Mouse (Mus musculus): Measurements from ENCODE around the gene Ilf3.

The Ilf3 gene

GRCm38 (mm10) chr9:21403745-21404144 lies 36.1 kb downstream of the Ilf3 start:
- no peak for DNase-seq (ENCODE audit: low spot score)

- DNase-seq (ENCODE audit: low spot score) = no peak
Measured at GRCm38 (mm10) chr9:21405525-21405924, 37.9 kb downstream of the Ilf3 start.

GRCm38 (mm10) chr9:21407951-21408350 lies 40.3 kb downstream of the Ilf3 start:
- DNase-seq (ENCODE audit: low spot score) = peak; percentile 69

- DNase-seq (ENCODE audit: low spot score) = no peak
Measured at GRCm38 (mm10) chr9:21408624-21409023, 41.0 kb downstream of the Ilf3 start.

- peak; percentile 89 for DNase-seq (ENCODE audit: low spot score)
Measured at GRCm38 (mm10) chr9:21409592-21410317, 42.1 kb downstream of the Ilf3 start.

GRCm38 (mm10) chr9:21411669-21412550 lies 44.2 kb downstream of the Ilf3 start, which contains the start of gene Qtrt1:
Qtrt1 (plus strand) TSS chr9:21411837.
- peak; percentile 82 for DNase-seq (ENCODE audit: low spot score)

DNA sequence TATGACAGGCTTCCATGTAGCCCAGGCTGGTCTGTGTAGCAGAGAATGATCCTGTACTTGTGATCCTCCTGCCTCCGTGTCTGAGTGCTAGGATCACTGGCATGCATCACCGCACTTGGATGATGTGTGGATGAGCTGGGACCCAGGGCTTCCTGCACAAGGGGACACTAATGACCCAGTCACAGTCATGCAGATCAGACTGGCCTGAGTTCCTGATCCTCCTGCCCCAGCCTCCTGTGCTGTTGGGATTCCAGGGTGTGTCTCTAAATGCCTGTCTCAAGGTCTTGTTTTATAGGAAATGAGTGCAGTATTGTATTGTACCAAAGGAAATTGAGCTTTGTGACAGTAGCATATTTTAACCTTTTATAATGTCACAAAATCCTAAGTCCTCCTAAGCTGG lies 50.2 kb downstream of the Ilf3 start:
- no peak for DNase-seq (ENCODE audit: low spot score)

GRCm38 (mm10) chr9:21419646-21420045 lies 52.0 kb downstream of the Ilf3 start:
- no peak for DNase-seq (ENCODE audit: low spot score)

DNA sequence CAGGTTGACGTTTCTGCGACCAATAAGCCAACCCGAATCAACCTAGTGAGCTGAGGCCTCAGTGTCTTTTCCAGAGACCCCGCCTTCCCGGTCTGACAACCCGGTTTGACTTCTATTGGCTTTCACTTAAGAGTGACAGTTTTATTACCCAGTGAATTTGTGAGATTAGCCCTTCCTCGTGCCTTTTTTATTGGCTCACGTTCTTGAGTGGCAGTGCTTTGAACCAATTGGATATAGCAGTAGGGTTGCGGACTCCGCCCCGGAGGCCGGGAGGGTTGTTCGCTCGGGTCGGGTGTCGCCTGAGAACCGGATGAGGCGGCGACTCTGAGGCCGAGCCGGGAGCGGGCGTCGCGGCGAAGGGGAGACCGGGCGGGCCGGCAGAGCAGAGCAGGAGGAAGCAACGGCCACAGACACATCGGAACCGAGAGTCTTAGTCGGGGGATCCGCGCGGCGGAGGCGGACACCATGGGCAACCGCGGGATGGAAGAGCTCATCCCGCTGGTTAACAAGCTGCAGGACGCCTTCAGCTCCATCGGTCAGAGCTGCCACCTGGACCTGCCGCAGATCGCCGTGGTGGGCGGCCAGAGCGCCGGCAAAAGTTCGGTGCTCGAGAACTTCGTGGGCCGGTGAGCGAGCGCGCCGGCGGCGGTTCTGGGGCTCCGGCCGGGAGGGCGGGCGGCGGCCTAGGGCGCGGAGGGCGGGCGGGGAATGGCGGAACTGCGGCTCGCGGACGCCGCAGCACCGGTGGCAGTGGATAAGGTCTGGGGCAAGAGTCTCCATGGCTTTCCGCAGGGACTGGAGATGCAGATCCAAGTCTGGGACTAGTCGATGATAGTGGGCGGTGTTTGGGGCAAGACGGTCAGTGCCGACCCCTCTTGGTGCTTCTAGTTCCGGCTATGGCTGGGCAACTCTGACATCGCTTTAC lies 57.2 kb downstream of the Ilf3 start, which contains the start of gene Dnm2:
Dnm2 (plus strand) TSS at position 278 of the 925 bp plus-strand sequence.
- peak; percentile 95 for DNase-seq (ENCODE audit: low spot score)

DNA sequence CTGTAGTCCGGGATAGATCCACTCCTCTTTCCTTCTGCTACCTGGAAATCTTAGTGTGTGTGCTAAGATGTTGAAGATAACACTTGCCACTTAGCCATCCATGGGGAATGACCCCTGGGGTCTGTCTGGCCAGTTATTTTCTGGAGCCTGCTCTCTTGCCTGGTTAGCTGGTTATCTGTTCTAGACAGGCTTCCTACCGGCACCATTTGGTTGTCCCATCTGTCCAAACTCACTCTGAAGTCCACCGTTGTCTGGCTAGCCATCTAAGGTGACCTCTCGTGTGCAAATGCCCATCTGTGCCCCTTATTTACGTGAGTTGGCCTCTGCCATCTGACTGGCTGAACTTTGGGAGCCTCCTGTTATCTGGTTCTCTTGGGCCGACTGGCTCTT lies 57.9 kb downstream of the Ilf3 start:
- no peak for DNase-seq (ENCODE audit: low spot score)

- DNase-seq (ENCODE audit: low spot score) = no peak
Measured at GRCm38 (mm10) chr9:21426013-21426412, 58.3 kb downstream of the Ilf3 start.

- no peak for DNase-seq (ENCODE audit: low spot score)
Measured at GRCm38 (mm10) chr9:21426525-21426924, 58.9 kb downstream of the Ilf3 start.

DNA sequence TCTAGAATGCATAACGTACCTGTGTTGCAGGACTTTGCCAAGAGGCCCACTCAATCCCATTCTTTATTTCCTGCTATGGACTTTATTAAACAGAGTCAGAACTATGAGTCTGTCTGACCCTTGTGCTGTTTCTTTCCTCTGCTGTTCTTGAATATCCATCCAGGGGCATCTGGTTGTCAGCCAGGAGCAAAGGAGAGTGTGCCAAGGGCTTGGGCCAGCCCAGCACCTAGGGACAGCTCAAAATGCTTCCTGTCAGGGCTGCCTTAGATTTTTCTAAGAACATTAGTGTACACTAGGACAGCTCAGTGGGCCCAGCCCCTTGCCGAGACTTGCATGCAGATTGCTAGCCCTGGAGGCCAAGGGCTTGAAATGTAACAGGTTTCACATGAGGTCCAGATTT lies 60.1 kb downstream of the Ilf3 start:
- DNase-seq (ENCODE audit: low spot score) = no peak

DNA sequence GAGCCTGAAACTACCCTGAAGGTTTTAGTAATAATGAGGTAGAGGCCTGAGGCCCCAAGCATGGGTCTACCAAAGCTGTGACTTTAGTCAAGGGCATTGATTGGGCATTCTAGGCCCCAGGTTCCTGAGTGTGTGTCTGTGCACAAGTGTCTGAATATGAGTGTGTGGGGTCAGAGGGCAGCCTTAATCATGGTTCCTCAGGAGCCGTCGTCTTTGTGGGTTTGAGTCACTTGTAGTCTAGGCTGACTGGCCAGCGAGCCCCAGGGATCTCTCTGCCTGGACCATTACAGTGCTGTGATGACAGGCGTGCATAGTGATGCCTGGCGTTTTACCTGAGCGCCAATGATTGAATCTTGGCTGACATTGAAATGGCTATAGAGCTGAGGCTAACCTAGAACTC lies 60.5 kb downstream of the Ilf3 start:
- no peak for DNase-seq (ENCODE audit: low spot score)

GRCm38 (mm10) chr9:21430724-21431123 lies 63.1 kb downstream of the Ilf3 start:
- DNase-seq (ENCODE audit: low spot score) = no peak

GRCm38 (mm10) chr9:21432066-21432465 lies 64.4 kb downstream of the Ilf3 start:
- no peak for DNase-seq (ENCODE audit: low spot score)

DNA sequence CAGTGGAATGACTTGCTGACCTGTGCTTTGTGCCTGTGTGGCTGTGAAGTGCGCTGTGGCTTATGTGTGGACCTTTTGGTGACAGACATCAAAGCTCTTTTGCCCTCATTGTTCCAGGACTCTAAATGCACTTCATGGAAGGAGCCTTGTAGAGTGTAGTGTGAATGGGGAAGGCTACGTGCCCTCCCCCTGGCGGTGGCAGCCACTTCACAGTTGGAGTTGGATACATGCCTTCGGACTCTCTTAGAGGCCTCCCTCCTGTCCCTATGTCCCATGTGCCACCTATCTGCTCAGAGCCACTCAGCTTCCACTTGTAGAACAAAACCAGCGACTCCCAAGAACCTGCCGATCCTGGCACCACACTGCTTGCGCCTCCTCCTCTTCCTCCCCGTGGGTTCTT lies 66.1 kb downstream of the Ilf3 start:
- no peak for DNase-seq (ENCODE audit: low spot score)

DNA sequence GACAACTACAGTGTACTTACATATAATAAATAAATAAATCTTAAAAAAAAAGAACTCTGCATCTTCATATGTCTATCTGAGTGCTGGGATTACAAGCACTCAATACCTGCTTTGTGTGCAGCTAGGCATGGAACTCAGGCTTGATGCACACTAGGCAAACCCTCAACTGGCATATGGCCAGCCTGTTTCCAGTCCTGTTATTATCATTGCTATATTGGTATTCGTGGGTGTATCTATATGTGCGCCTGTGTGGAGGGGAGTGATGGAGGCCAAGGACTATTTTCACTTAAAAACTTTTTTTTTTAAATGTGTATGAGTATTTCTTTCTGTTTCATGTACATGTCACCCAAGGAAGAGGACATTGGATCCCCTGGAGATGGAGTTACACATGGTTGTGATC lies 66.7 kb downstream of the Ilf3 start:
- no peak for DNase-seq (ENCODE audit: low spot score)

- no peak for DNase-seq (ENCODE audit: low spot score)
Measured at GRCm38 (mm10) chr9:21435777-21436635, 68.3 kb downstream of the Ilf3 start.

DNA sequence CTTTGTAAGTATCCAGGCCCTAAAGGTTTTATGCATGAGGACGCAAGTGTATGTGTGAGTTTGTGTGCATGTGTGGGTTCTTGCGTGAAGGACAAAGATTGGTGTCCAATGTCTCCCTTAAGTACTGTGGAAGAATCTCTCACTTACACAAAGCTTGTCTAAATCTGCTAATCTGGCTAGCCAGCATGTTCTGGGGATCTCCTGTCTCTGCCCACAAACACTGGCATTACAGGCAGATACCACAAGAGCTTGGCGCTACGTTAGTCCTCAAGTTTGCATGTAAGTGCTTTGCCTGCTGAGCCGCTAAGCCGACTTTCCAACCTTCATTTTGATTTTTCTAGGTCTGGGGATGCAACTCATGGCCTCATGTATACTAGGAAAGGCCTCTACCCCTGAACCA lies 69.9 kb downstream of the Ilf3 start:
- DNase-seq (ENCODE audit: low spot score) = no peak

DNA sequence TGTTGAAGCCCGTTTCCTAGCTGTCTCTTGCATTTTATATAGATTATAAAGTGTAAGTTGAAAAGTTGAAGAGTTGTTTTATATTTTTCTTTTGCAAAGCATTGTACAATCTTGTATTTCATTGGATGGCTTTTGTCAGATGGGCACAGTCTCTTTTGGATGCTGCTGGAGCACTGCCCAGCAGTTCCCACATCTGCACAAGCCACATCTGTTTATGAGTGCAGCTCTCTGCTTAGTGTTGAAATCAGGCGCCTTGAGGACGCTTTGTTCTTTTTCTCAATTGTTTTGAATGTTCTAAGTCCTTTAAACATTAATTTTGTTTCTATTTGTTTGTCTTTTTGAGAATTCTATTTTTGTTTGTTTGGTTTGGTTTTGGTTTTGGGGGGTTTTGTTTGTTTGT lies 70.5 kb downstream of the Ilf3 start:
- peak; percentile 64 for DNase-seq (ENCODE audit: low spot score)
